Mouse (Mus musculus) A20 (cell line): ENCODE results near the gene Sipa1.

Experiments used
- DNase-seq: peaks from one replicate; pipeline ENCODE4 v3.0.0-alpha.2; 2011; ENCODE audit warnings: low read depth, low spot score

Sipa1 gene

DNA sequence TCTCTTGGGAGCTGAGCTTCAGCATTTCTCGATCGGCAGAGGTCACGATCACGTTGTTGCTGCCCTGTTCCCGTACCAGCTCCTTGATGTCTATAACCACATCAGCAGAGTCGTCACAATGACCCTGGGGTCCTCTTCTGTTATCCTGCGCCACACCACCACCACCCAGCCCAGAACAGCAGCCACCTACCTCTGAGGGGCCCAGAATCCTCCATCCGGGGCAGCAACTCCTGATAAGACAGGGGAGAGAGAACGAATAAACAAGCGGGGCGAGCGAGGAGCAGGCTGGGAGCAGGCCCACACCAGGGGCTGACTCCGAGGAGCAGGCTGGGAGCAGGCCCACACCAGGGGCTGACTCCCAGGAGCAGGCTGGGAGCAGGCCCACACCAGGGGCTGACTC, 22.9 kb upstream of the Sipa1 start:
- DNase-seq: no peak

DNA sequence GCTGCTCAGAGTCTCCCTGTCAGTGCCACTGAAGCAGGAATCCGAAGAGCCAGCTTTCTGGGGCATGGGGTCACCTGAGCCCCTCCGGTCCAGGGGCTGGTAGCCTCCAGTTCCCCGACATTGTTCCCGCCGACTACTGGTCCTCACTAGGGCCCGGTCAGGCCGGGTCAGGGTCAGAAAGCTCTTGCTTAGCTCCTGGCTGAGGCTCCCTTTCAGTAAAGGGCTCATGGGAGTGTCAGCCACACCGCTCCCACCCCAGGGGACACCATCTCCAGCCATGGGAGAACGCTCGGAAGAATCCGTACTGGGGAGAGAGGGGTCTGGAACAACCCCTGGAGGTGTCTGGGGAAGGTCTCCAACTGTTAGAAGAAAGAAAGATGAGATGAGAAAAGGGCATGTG, 22.4 kb upstream of the Sipa1 start:
- DNase-seq: no peak

DNA sequence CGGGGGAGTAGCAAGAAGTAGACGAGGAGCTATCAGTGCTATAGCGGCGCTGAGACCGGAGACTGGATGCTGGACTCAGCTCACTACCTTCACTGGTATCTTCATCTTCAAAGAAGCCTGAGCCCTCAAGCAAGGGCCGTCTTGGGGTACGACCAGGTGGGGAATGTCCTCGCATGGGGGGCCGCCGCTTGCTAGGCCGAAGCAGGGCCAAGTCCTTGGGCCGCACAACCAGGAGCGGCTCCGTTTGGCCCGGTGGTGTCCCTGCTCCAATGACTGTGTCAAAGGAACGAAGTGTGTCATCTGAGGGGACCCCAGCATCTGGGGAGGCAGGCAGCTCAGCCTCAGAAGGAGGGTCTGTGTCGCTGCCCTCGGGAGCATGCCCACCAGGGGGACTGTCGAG, 21.9 kb upstream of the Sipa1 start:
- no peak for DNase-seq

DNA sequence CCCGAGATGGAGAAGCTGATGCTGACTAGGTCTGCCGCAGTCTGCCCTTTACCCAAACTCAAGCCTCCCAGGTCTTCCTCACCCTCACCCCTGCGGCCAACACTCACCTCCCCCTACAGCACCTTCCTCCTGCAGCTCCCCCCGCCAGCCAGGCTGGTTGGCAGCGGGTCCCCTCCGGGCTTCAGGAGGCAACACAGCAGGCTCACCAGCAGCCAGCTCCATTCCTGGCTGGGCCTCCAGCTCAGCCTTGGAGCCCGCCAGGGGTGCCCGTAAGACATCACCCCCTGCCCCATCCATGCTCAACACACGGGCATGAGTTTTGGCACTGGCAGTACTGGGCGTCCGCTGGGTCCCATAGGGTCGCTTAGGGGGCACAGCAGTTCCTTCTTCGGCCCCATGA, 21.5 kb upstream of the Sipa1 start:
- DNase-seq: no peak

DNA sequence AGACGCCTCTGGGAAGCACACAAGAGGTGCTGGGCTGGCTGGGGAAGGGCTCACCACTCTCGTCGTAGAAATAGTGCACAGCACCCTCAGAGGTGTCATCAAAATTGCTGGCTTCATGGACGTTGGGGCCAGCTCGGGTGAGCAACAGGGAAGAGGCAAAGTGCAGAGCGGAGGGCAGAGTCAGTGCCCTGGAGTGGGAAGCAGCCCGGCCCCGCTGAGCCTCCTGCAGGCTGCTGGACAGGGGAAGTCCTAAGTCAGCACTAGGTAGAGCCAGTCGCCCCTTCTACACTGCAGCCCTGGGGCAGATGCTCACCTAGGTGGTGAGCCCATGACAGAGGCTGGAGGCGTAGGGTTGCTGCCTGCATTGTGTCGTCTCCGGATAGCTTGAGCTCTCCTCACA, 20.7 kb upstream of the Sipa1 start:
- no peak for DNase-seq

DNA sequence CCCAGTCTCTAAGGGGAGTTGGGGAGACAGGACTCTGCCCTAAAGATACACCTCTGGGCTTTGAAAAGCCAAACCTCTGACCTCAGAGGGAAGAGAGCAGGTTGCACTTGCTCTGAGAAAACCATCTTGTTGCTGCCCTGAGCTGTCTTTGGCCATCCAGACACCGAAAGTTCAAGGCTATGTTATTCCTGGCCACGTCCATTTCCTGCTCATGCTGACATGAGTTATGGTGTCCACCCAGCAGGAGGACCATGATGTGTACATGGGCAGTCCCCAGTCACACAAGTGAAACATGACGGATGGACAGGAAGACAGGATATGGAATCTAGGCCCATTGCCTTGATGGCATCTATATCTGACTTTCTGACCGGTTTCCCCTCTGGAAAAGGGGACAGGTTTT, 16.9 kb upstream of the Sipa1 start:
- no peak for DNase-seq

DNA sequence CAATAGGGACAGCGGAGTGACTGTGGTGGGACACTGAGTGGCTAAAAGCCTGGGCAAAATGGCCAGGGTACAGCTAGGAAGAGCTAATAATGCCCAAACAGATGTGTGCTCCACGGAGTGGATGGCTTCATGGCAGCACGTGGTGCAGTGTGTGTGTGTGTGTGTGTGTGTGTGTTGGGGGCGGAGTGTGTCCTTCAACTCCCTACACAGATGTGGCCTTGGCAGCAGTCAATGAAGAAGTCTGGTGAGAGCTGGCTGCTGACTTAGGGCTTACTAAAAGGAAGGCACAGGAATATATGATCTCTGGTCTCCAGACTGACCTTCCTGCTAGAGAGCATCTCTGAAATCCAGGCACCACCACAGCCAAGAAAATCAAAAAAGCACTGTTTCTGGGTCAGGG, 4.9 kb upstream of the Sipa1 start:
- DNase-seq: no peak

DNA sequence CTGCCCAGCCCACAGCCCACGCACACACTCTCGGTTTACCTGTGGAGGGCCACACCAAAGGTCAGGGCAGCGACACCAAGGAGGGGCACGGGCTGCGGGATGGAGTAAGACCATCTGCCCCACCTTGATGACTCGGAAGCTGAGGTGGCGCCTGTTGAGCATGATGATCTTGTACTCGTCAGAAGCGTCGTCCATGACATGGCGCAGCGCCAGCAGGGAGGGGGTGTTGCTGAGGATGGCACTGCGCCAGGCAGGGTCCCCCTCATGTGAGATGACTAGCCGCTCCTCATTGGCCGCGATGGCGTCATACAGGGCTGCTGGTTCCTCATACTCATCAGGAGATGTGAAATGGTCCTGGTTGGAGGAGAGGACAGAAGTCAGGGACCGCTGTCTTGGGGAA, 2.9 kb upstream of the Sipa1 start:
- no peak for DNase-seq

DNA sequence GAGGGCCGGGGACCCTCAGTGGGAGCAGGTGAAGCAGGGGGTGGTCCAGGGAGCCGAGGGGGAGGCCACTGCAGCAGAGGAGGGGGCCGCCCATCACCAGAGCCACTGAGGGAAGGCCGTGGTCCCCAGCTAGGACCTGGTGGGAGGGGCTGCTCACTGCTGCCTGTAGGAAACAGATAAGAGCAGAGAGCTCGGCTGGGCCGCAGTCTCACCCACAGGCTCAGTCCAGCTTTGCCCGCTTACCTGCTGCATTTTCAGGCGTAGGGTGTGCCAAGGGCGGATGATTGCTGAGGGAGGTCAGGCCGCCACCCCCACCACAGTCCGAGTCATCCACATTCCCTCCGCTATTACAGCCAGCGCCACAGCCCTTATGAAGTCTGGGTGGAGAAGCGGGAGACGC, 2.0 kb upstream of the Sipa1 start:
- no peak for DNase-seq

DNA sequence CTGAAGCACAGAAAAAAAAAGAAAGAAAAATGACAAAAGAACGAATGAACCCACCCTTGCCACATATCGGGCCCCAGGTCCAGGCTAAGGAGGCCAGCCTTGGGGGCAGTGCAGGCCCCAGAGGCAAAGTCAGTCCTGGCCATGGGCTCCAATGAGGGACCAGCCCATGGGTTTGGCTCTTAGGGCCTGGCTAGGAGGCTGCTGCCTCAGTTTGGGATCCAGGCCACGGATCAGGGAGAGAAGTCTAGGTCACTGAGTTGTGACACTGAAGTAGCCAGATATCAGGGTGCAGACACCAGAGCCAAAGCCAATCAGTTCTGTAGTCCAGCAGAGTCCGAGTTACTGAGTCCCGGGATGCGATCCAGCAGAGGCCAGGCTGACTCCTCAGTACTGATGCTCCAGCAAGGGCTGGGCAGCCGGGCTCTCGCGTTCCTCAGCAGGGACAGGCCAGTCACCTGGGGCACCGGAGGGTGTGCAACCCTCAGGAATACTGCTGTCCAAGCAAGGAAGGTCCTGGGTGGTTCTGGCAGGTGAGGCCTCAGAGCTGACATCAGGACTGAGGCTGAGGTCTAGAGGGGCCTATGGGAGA, 1.3 kb upstream of the Sipa1 start:
- DNase-seq: no peak

DNA sequence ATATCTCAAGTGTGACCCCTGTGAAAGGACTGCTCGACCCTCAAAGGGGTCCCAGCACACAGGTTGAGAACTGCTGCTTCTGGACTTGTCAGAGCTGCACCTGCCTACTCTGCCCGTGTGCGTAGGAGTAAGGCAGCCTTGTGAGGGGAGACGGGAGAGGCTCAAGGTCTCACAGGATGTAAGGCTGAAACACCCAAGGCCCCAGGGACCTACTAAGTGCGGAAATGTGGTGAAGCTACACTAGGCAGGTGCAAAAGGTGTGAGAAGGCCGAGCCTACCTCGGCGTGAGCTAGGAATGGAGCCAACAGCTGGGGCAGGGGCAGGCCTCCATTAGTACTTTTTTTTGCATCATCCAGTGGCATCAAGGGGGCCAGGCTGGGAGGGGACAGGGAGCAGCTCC, 1.2 kb downstream of the Sipa1 start:
- peak; percentile 48 for DNase-seq

DNA sequence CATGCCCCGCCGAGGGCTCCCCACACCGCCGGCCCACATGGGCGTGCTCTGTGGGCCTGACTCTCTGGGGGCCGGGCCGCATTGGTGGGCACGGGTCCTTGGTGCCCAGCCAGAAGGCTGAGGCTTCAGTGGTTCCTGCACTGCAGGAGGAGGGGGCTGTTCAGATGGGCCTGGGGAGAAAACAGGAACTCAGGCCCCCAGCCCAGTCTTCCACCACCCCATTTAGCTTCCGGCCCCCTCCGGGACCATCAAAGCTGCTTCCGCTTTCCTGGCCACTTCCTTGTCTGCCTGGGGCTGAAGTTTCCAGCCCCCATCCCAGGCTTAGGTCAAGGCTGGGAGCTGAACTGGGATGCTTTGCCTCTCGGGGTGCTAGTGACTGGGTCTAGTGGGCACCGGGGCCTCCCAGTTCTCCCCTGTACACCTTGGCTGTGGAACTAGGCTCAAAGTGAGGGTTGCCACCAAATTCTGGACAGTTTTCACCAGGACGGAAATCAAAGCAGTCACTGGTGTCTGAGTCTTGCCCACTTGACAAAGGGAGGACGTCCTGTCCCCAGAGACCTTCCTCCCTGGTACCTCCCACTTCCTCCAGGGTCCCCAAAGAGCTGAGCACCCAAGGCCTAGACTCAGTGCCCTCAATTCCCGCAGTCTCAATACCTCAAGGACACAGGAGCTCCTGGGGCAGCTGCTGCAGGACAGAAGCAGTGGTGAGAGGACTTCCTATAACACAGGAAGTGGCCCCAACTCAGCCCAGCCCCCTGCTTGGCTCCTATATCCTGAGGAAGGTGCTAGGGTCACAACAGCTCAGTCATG, 2.4 kb downstream of the Sipa1 start:
- peak; percentile 61 for DNase-seq

DNA sequence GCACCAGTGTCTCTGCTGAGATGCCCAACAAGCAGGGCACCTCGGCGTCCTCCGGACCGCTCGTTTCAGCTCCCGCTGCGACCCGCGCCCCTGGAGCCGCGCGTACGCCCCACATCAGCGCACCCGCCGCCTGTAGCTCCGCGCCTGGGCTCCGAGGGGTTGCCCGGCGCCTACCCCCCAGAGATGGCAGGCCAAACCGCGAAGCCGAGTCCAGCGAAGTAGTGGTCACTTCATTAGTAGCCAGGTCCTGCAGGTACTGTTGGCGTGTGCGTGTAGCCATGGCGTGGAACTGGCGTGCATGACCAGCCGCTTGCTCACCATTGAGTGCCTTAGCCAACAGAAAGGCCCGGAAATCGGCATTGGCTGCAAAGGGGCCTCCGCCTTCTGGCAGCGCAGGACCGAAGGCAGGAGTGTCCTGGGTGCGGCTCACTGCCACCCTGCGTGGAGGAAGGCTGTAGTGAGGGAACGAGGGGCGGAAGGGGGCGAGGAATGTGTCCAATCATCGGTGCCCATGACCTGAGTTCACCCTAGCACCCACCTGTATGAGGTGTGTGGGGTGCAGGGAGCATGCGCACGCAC, 8.7 kb downstream of the Sipa1 start:
- no peak for DNase-seq

DNA sequence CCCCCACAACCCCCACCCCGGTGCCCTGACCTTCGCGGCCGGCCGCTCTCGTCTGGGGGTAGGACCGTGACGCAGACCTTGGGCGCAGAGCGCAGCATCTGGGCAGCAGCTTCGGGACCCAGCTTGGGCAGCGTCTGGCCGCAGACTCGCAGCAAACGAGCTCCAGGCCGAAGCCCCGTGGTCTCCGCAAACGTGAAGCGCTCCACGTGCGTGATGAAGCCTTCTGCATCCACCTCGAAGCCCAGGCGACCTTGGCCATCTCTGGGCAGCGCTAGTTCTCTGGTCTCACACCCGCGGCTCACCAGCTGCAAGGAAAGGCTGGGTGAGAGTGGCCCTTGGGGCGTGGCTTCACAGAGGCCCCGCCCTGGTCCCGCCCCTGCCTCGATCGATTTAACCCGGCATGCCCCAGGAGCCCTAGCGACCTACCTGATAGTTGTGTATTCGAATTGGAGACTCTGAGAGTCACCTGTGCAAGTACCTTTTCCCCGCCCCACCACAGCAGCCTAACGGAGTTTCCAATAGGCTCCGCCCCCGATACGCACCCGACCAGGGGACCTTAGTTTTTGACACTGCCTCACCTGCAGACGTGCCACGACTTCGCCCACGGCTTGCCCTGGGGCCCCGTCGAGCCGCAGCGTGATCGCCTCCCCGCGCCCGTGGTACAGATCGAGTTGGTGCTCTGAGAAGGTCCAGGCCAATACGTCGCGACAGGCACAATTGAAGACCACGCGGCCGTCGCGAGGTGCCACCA, 9.4 kb downstream of the Sipa1 start:
- no peak for DNase-seq

DNA sequence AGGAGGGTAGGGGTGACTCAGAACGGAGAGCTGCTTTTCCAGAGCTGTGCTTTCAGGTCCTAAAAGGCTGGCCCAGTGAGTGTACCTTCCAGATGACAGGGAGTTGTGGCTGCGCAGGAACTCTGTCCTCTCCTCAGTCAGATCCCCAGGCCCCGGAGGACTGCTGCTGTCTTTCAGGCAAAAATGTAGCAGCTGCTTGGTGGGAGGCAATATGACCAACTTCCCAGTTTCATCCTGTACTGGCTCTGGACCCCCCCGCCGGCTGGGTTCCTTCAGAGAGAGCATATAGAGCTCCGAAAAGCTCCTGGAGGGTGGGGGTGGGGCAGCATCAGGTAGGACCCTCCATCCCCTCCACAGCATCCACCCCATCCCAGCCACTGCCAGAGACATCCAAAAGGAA, 10.9 kb downstream of the Sipa1 start:
- no peak for DNase-seq

DNA sequence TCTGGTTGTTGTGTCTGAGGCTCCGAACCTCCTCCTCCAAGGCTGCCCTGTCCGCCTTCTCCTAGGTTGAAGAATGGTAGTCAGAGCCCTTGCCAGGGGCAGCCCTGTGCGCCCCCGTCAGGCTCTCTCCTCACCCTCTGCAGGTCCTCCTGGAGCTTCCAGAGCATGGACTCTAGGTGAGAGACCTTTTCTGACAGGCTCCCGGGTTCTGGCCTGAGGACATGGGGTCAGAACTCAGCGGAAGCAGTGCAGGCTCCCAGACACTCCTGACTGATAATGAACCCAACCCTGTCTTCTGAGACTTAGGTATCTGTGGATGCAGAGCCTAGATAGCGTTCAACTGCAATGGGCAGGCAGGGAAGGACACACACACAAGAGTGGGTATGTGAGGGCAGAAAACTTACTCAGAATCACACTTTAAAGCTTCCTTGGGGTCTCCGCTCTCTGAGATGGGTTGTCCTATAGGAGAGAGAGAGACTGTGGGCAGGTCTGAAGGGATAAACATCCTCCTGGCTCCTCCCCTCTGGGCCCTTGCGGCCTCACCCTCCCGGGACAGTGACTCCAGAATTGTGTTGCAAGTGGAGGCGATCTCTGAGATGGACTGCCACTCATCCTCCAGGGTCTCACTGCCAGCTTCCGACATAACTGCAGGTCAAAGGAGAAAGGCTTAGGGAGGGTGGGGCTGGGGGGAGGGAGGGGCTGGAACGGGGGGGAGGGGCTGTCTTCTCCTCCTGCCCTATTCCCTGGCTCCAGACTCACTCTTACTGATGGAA, 11.8 kb downstream of the Sipa1 start:
- no peak for DNase-seq

DNA sequence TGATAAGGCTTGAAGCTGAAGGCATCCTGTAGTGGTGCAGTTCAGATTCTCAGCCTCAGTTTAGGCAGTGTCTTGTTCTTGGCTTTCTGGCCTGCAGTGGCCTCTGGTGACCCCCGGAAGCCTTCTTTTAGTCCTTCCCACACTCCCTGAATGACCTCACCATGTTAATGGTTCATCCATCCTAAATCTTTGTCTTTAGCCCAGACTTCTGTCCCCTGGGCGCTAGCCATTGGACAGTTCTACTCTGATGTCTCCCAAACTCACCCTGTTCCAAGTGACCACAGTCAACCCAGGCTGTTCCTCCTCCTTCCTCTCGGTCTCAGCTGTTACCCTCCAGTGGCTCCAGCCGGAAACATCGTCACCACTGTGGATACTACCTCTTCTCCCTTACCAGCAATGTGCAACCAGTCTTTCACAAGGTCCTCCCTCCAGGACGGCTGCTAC, 14.2 kb downstream of the Sipa1 start:
- DNase-seq: no peak

DNA sequence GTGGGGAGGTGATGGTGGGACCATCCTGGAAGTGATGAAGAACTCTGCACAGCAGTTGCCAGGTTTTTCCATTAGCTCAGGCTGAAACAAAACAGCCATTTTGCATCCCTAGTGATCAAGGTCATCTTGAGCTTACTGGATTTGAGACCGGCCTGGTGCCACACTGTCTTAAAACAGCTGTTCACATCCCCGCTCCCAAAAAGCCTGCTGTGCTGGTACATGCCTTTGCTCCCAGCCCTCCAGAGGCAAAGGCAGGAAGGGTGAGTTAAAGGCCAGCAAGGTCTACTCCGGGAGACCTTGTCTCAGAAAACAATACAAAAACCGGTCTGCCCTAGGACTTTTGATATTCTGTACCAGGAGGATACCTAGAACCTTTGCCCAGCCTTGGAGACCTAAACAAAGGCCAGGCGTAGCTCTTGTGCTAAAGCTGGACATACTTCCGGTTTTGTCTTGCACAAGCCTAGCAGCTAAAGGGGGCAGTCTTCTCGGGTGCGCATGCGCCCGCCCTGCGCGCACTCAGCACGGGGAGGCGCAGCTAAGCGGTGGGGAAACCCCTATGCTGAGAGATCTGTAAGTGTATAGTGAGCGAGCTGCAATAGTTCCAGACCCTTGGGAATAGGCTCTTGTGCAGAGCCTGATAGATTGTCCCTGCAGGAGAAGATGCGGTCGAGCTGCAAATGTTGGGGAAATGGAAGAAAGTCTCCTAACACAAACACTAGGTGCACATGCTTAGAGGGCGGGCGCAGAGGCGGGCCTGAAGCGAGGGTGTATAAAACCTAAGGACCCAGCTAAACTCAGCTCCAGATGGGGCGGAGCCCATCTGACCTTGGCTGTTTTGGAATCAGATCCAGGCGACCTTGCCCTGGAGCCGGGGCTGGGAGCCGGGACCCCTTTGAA, 14.9 kb downstream of the Sipa1 start:
- DNase-seq: peak; percentile 94

DNA sequence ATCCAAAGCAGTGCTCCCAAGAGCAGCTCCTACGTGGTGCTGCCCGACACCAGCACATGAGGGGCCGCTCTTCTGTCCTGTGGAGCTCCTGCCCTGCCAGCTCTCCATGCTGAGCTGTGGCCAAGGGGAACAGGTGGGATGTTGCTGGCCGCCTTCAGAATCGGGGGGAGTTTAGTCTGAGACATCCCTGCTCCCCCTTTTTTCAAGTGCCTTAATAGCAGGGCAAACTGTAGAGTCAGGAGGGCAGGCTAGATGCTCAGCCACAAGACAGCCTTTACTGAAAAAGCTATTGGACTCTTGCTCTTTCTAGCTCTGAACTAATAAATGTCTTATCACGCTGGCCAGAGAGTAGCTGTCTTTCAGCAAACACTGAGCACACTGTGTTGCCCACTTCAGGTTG, 15.7 kb downstream of the Sipa1 start:
- no peak for DNase-seq

DNA sequence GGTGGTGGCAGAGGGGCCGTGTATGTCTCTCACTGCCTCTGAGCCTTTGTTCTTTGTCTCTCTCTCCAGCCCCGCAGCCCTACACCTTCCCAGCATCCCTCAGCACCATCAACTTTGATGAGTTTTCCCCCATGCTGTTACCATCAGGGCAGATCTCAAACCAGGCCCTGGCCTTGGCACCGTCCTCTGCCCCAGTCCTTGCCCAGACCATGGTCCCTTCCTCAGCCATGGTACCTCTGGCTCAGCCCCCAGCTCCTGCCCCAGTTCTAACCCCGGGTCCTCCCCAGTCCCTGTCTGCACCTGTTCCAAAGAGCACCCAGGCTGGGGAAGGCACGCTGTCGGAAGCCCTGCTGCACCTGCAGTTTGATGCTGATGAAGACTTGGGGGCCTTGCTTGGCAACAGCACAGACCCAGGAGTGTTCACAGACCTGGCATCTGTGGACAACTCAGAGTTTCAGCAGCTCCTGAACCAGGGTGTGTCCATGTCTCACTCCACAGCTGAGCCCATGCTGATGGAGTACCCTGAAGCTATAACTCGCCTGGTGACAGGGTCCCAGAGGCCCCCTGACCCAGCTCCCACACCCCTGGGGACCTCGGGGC, 16.7 kb downstream of the Sipa1 start:
- no peak for DNase-seq
